Mouse (Mus musculus) cerebellum, postnatal 10 days (tissue): Measurements from ENCODE around the gene Amotl2.

Source experiments
- DNase-seq, 2 experiments: peaks; one replicate each; pipeline ENCODE4 v3.0.0; 2021; ENCODE audit warnings: mixed read lengths in 2 of 2

The Amotl2 gene

DNA sequence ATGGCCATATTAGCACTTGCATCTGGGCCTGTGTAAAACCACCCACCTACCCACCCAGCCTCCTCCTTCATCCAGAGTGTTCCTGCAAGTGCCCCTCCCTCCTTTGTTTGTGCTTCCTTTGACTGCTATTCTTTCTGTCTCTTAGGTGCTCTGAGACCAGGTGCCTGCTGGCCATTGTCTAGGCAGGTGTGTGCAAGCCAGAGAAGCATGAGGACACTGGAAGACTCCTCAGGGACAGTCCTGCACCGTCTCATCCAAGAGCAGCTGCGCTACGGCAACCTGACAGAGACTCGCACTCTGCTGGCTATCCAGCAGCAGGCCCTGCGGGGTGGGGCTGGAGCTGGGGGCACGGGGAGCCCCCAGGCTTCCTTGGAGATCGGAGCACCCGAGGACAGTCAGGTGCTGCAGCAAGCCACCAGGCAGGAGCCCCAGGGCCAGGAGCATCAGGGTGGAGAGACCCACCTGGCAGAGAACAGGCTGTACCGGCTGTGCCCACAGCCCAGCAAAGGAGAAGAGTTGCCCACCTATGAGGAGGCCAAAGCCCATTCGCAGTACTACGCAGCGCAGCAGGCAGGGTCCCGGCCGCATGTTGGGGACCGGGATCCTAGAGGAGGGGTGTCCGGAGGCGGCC, 3.6 kb downstream of the Amotl2 start:
- peak in 1 of 2 experiments; percentile 26 for DNase-seq

DNA sequence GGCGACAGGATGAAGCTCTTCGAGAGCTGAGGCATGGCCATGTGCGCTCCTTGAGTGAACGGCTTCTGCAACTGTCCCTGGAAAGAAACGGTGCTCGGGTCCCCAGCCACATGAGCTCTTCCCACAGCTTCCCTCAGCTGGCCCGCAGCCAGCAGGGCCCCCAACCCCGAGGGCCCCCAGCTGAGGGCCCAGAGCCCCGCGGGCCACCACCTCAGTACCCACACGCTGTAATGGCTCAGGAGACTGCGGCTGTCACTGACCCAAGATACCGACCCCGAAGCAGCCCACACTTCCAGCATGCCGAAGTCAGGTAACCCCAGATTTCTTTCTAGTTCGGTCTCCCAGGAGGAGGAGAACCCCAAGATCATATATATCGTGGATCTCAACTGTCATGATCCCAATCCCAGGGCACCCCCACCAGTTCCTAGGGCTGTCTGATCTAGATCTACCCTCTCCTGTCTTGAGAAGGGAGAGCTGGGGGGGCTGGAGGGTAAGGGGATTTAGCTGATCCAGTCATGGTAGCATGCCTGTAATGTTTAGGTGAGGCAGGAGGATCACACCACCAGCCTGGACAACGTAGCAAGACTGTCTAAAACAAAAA, 4.2 kb downstream of the Amotl2 start:
- DNase-seq: no peak

DNA sequence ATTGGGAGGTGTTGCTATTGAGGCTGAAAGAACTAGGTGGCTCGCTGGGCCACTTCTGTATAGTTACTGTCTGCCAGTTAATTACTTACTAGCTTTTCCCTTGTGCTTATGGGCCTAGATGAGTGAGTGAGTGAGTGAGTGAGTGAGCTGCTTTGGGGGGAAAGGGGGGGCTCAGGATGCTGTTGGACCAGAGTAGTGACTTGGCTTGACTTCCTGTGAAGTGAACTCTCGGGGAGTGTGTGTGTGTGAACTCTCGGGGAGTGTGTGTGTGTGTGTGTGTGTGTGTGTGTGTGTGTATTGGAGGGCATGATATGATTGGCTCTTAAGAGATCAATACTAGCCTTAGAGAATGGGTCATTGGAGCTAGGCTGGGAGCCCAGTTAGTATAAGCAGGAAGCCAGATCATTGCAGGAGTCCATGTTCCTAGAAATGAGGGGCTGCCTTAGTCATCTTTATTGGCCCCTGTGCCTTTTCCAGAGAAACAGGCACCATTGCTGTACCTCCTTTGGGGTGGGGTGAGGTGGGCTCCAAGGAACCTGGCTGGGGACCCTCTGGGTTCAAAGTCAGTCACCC, 5.0 kb downstream of the Amotl2 start:
- DNase-seq: peak in 1 of 2 experiments; percentile 19

DNA sequence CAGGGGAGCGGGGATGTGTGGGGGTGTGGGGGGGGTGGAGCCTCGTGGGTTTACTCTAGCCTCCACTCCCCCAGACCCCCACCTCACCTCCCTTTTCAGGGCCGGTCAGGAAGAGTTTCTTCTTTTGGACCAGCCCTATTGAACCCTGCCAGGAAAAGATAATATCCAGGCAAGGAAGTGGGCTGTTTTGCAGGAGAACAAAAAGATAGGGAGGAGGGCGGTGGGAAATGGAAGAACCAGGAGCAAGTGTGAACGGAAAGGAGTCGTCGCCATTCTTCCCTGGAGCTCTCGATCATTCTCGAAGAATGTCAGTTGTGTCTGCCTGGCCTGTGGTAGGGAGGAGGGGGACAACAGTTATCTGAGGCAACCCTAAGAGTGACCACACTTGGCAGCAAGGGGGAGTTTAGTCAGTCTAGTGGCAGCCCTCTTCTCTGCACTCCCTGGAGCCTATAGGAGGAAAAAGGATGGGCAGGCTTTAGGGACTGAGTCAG, 5.6 kb downstream of the Amotl2 start:
- no peak for DNase-seq

- no peak for DNase-seq
These were observed 6.3 kb downstream of the Amotl2 start for GRCm38 (mm10) chr9:102722750-102723149.

- no peak for DNase-seq
These were observed 6.8 kb downstream of the Amotl2 start for GRCm38 (mm10) chr9:102723241-102723709.

DNA sequence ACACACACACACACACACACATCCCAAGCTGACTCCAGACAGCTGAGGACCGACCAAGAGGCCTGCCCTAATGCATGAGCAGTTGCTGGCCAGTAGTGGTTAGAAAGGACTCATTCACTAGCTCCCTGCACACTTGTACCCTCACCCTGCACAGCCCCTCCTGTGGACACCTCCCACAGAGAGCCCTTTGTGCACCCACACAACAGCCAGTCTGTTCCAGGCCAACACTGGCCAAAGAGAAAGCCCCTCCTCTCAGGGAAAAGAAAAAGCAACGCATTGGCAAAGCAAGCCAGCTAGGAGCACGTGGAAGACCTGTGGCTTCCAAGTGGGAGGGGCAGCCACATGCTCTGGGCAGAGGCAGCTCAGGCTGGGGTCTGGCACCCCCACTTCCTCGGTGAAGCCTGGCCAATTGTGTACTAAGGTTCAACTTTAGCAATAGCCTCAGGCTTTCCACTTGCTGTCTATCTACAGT, 7.6 kb downstream of the Amotl2 start:
- DNase-seq: peak; percentile 68 to 79

DNA sequence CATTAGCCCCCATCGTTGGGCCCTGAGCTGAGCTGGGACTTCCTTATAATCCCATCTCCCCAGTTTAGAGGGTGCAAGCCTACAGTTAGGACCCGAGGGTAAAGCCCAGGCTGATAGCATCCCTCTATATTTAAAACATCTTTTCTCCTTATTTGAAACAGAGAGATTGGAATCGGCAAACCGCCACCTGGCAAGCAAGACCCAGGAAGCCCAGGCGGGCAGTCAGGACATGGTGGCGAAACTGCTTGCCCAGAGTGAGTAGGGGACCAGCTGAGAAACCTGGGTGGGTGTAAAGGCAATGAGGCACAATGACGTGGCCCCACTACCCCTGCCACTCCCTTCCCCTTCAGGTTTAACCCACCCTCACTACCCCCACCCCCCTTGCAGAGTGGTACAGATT, 8.5 kb downstream of the Amotl2 start:
- no peak for DNase-seq

DNA sequence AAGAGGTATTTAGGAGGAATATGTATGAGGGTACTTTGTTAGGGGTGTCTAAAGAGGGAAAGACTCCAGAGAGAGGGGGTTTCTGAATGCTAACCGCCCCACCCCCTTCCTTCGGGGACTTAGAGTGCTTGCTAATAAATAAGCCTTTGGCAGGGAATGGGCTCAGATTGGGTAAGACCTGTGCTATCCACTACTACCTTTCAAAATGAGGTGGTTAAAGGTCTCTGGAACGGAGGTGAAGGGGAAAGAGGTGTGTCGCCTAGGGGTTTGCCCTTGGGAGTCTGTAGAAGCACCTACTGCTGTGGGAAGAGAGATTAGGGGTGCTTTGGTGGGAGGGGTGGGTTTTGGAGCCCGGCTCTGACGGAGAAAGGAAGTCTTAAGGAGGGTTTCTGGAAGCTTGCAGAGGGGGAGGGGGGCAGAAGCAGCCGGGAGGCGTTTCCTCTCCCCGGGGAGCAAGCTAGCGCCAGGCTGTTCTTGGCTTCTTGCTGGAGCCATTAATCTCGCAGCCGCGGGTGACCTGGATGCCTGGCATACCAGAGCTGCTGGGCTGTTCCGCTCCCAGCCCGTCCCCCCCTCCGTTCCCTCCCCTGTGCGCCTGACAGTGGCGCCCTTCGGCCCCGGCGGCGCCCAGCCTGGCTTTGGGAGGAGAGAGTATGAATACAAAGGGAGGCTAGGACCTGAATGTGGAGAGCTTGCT, 9.6 kb downstream of the Amotl2 start:
- DNase-seq: peak; percentile 63 to 79

DNA sequence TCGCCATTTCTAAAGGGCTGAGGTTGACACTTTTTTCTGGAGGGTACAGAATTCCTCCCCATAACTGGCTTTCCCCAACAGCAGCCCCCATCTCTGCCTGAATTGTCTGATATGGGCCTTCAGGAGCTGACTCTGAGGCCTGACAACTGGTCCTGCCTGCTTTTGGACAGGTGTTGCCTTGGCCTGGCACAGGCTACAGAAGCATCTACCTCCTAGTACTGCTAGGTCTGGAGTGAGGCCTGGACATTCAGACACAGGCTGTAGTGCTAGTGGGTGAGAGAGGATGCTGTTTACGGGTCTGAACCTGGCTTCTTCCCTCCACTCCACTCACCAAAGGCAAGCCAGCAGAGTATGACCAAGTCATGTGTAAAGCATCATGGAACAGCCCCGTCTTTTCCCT, 10.3 kb downstream of the Amotl2 start:
- DNase-seq: no peak

GRCm38 (mm10) chr9:102727662-102728468, 11.4 kb downstream of the Amotl2 start:
- no peak for DNase-seq

DNA sequence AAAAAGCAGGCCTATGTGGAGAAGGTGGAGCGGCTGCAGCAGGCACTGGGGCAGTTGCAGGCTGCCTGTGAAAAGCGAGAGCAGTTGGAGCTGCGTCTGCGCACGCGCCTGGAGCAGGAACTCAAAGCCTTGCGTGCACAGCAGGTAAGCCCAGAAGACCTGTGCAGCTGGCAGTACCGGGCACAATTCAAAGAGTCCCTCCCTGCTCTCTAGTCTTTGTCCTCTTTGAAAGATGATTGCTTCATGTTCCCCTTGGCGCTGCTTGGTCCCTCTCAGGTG, 11.9 kb downstream of the Amotl2 start:
- no peak for DNase-seq

GRCm38 (mm10) chr9:102729093-102729845, 12.8 kb downstream of the Amotl2 start:
- no peak for DNase-seq

DNA sequence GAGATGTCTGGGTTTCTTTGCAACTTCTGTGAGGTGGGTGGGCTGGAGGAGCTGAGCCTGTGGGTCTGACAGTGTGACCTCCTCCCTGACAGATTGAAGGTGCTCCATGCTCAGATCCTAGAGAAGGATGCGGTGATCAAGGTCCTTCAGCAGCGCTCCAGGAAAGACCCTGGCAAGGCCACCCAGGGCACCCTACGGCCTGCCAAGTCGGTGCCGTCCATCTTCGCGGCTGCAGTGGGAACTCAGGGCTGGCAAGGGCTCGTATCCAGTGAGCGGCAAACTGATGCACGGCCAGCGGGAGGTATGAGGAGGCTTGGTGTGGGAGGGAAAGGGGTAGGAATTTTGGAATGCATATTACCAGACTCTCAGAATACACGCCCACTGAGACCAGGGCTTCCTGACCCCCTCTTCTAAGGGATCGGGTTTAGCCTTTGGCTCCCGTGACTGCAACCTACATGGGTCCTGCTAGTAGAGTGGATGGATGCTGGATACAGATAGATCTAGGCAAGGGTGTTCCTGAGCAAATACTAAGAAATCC, 13.5 kb downstream of the Amotl2 start:
- DNase-seq: no peak

GRCm38 (mm10) chr9:102731044-102731471, 14.6 kb downstream of the Amotl2 start:
- DNase-seq: no peak

GRCm38 (mm10) chr9:102731574-102732175, 15.2 kb downstream of the Amotl2 start:
- DNase-seq: no peak

- no peak for DNase-seq
These were observed 15.9 kb downstream of the Amotl2 start for GRCm38 (mm10) chr9:102732326-102732865.

DNA sequence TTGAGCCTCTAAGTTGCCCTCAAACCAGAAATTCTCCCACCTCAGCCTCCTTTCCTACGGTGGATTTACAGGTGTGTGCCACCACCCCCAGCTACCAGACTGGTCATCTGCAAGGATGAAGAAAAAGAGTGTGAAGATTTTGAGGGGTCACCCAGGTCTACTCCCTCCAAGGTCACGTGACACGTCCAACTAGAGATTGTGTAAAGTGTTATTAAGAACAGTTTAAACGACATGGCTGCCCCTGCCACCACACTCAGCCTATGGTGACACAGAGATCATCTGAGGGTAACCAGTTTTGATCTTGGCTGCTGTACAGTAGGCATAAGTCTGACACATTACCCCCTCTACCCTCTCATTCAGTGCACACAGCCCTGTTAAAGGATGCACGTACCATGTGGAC, 17.0 kb downstream of the Amotl2 start:
- DNase-seq: no peak

GRCm38 (mm10) chr9:102733999-102734738, 17.7 kb downstream of the Amotl2 start:
- DNase-seq: no peak

DNA sequence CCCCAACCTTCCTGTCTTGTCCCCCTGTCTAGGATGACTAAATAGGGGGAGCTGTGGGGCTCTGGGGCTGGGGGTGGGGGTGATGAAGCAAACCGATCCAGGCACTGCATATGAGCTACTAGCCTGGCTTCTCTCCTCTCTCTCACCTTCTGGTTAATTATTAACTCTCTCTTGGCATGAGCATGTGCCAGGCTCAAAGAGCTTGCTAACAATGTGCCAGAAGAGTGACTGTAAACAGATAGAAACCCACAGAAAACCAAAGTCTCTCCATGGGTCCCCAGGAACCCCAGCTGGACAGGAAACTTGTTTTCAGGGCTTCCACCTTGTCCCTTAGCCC, 18.2 kb downstream of the Amotl2 start:
- DNase-seq: no peak
